Mouse (Mus musculus) intestine, embryonic 15.5 days (tissue): ENCODE data around the gene Aph1b. TPM values are rescaled to one million over a fixed set of nuclear protein-coding genes. Genes with fewer than 3 reads are reported as not detected.

Experiments used
- ATAC-seq: fragments of 200-750 bp; cut with Nextera tagmentation; 2 replicates; pipeline ENCODE4 v1.8.0; 2017; ENCODE audit warnings: moderate TSS enrichment, moderate library complexity
- H3K27ac ChIP-seq: fragments of 300-500 bp; sonication (generic); 2 replicates; pipeline ENCODE4 v1.5.1; 2015; ENCODE audit warnings: mild to moderate bottlenecking, inconsistent platforms
- H3K27me3 ChIP-seq: fragments of 300-500 bp; sonication (generic); replicated peaks from 2 replicates; pipeline ENCODE4 v1.6.1; 2015; ENCODE audit warnings: inconsistent platforms
- H3K36me3 ChIP-seq: fragments of 300-500 bp; sonication (generic); 2 replicates; pipeline ENCODE4 v1.6.1; 2015; ENCODE audit warnings: inconsistent platforms
- H3K4me1 ChIP-seq: fragments of 300-500 bp; sonication (generic); replicated peaks from 2 replicates; pipeline ENCODE4 v1.6.1; 2015; ENCODE audit warnings: inconsistent platforms
- H3K4me2 ChIP-seq: fragments of 300-500 bp; sonication (generic); replicated peaks from 2 replicates; pipeline ENCODE4 v1.6.1; 2015; ENCODE audit warnings: mild to moderate bottlenecking, inconsistent platforms
- H3K4me3 ChIP-seq: fragments of 300-500 bp; sonication (generic); replicated peaks from 2 replicates; pipeline ENCODE4 v1.5.1; 2015; ENCODE audit warnings: inconsistent platforms
- H3K9ac ChIP-seq: fragments of 300-500 bp; sonication (generic); 2 replicates; pipeline ENCODE4 v1.6.1; 2015; ENCODE audit warnings: inconsistent platforms
- H3K9me3 ChIP-seq: fragments of 300-500 bp; sonication (generic); 2 replicates; pipeline ENCODE4 v1.6.1; 2016; ENCODE audit warnings: inconsistent platforms
- WGBS: fragments of 180-500 bp; shearing (Covaris S2); methylation state at CpG from one replicate; pipeline ENCODE4 v1.1.7; 2015; 5-methylcytosine and 5-hydroxymethylcytosine counted together
- polyA plus RNA-seq: library from polyadenylated mRNA; unstranded; fragments of >200 nt; fragmentation: Nextera tagmentation; extraction: Ambion mirVana; gene quantifications from 2 replicates; pipeline ENCODE4 v1.2.1, GENCODE M21; 2015

Gene Aph1b
- polyA plus RNA-seq, 1 experiment from 2014 or later = 8.5 TPM

- 94% methylated on average over 2 of the region's 2 CpGs for WGBS
- Histone ChIP-seq H3K9me3 (no peaks in the 10 kb centered on the region), H3K9ac (no peak overlapping the region), H3K27me3 (no peaks in the 10 kb centered on the region), H3K36me3 (no peaks in the 10 kb centered on the region), H3K27ac (no peak overlapping the region), H3K4me1 (peaks cover 13% of the 10 kb centered on the region), H3K4me2 (no peak overlapping the region), H3K4me3 (no peak overlapping the region)
- no peak for ATAC-seq
Measured at GRCm38 (mm10) chr9:66735122-66735521, 60.2 kb downstream of the Aph1b start.

GRCm38 (mm10) chr9:66734568-66734967 lies 60.7 kb downstream of the Aph1b start:
- Histone ChIP-seq H3K36me3 (no peaks in the 10 kb centered on the region), H3K4me1 (peaks cover 13% of the 10 kb centered on the region), H3K4me2 (no peak overlapping the region), H3K4me3 (no peak overlapping the region), H3K9me3 (no peaks in the 10 kb centered on the region), H3K9ac (no peak overlapping the region), H3K27me3 (no peaks in the 10 kb centered on the region), H3K27ac (no peak overlapping the region)
- WGBS = 74% methylated on average over 6 of the region's 6 CpGs
- ATAC-seq = no peak

- WGBS = 24% methylated on average over 15 of the region's 15 CpGs
- Histone ChIP-seq H3K9me3 (no peaks in the 10 kb centered on the region), H3K4me2 (0 out of 2 replicates have a peak overlapping the region, but pooled peaks have one; percentile 7), H3K9ac (no peak overlapping the region), H3K27ac (no peak overlapping the region), H3K36me3 (no peaks in the 10 kb centered on the region), H3K4me1 (peaks cover 13% of the 10 kb centered on the region), H3K4me3 (no peak overlapping the region), H3K27me3 (no peaks in the 10 kb centered on the region)
- no peak for ATAC-seq
Measured at GRCm38 (mm10) chr9:66732791-66733691, 62.2 kb downstream of the Aph1b start.

GRCm38 (mm10) chr9:66731284-66731683 lies 64.0 kb downstream of the Aph1b start:
- ATAC-seq = no peak
- 75% methylated on average over 7 of the region's 7 CpGs for WGBS
- Histone ChIP-seq H3K36me3 (no peaks in the 10 kb centered on the region), H3K9ac (no peak overlapping the region), H3K4me1 (peaks cover 10% of the 10 kb centered on the region), H3K9me3 (no peaks in the 10 kb centered on the region), H3K27me3 (no peaks in the 10 kb centered on the region), H3K4me3 (no peak overlapping the region), H3K4me2 (no peak overlapping the region), H3K27ac (no peak overlapping the region)

- no peak overlapping the region for H3K9ac ChIP-seq
- no peaks in the 10 kb centered on the region for H3K9me3 ChIP-seq
- H3K4me1 ChIP-seq = peaks cover 10% of the 10 kb centered on the region
- no peak overlapping the region for H3K4me3 ChIP-seq
- no peaks in the 10 kb centered on the region for H3K36me3 ChIP-seq
- ATAC-seq = no peak
- H3K4me2 ChIP-seq = no peak overlapping the region
- H3K27ac ChIP-seq = no peak overlapping the region
- no peaks in the 10 kb centered on the region for H3K27me3 ChIP-seq
- 72% methylated on average over 3 of the region's 3 CpGs for WGBS
Measured at GRCm38 (mm10) chr9:66730556-66730955, 64.7 kb downstream of the Aph1b start.

- no peak overlapping the region for H3K9ac ChIP-seq
- WGBS = 60% methylated on average over 7 of the region's 7 CpGs
- no peak overlapping the region for H3K4me3 ChIP-seq
- no peak overlapping the region for H3K4me2 ChIP-seq
- no peaks in the 10 kb centered on the region for H3K4me1 ChIP-seq
- ATAC-seq = no peak
- no peaks in the 10 kb centered on the region for H3K36me3 ChIP-seq
- H3K27me3 ChIP-seq = no peaks in the 10 kb centered on the region
- no peaks in the 10 kb centered on the region for H3K9me3 ChIP-seq
- H3K27ac ChIP-seq = no peak overlapping the region
Measured at GRCm38 (mm10) chr9:66727333-66727732, 68.0 kb downstream of the Aph1b start.

- H3K36me3 ChIP-seq = no peaks in the 10 kb centered on the region
- no peak overlapping the region for H3K4me2 ChIP-seq
- 74% methylated on average over 3 of the region's 3 CpGs for WGBS
- no peak overlapping the region for H3K27ac ChIP-seq
- no peak for ATAC-seq
- no peak overlapping the region for H3K9ac ChIP-seq
- H3K27me3 ChIP-seq = no peaks in the 10 kb centered on the region
- H3K4me1 ChIP-seq = no peaks in the 10 kb centered on the region
- H3K4me3 ChIP-seq = no peak overlapping the region
- no peaks in the 10 kb centered on the region for H3K9me3 ChIP-seq
Measured at GRCm38 (mm10) chr9:66725591-66725990, 69.7 kb downstream of the Aph1b start.

Other genes starting within 250 kb of the Aph1b start
- 78.9 and 79.5 TPM in 2 replicates for gene Usp3, start 202.3 kb downstream of the Aph1b start, polyA plus RNA-seq
- 4.4 and 5.2 TPM in 2 replicates for gene Car12, start 81.8 kb downstream of the Aph1b start, polyA plus RNA-seq
- 0.52 and 0.69 TPM in 2 replicates for gene Gm10647, start 1.5 kb upstream of the Aph1b start, polyA plus RNA-seq
- gene Aph1c, start 39.2 kb upstream of the Aph1b start, polyA plus RNA-seq = 3.4 and 4.5 TPM in 2 replicates
- gene Rab8b, start 124.2 kb upstream of the Aph1b start, polyA plus RNA-seq = 20.5 and 20.6 TPM in 2 replicates
- 830 and 881 TPM in 2 replicates for gene Rps27l, start 150.6 kb upstream of the Aph1b start, polyA plus RNA-seq
- 7.2 and 8.2 TPM in 2 replicates for gene Lactb, start 180.0 kb upstream of the Aph1b start, polyA plus RNA-seq